Comparison of ENCODE assay signal across 8 mouse cellular contexts in the genomic region with DNA sequence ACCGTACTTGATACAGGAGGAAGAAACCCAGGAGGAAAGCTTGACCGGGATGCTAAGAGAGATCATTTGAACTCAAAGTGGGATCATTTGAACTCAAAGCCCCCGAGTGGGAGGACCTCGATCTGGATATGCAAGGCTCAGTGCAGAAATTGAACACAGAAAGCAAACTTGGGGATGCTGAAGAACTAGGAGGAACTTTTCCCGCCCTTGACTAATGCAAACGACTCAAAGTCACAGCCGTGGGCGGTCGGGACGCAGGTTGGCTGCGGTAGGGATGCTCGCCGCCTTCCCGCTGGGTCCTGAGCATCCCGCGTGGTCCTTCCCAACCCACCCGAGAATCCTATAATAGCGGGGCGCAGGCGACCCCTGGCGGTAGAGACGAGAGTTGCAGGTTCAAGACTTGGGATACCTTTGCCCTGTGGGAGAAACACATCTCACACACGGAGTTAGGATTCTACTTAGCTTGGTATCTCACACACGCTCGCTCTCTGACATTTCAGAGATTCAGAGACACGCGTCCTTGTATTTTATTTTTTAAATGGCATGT. TPM values are rescaled to one million over a fixed set of nuclear protein-coding genes. Genes with fewer than 3 reads are reported as not detected.
DNase-seq lines count a peak whose midpoint lies in the region; ATAC-seq lines count a peak whose summit lies in the region.

No protein-coding gene starts in this region.

- peak overlapping the region; percentile 44 for H3K4me3 ChIP-seq in embryonic facial prominence, embryonic 14.5 days (ENCODE audit: low read depth, low read length)
- peak overlapping the region; percentile 50 for H3K4me3 ChIP-seq in kidney, embryonic 14.5 days (ENCODE audit: low read length)
- peak overlapping the region; percentile 53 for H3K4me3 ChIP-seq in limb, embryonic 13.5 days
- peak overlapping the region; percentile 47 for H3K4me3 ChIP-seq in midbrain, embryonic 15.5 days

- peaks cover 18% of the 10 kb centered on the region for H3K4me1 ChIP-seq in embryonic facial prominence, embryonic 14.5 days (ENCODE audit: control insufficient read depth, insufficient read depth, low read length)
- H3K4me1 ChIP-seq in kidney, embryonic 14.5 days (ENCODE audit: control insufficient read depth, insufficient read depth, low read length) = peaks cover 19% of the 10 kb centered on the region
- peaks cover 45% of the 10 kb centered on the region for H3K4me1 ChIP-seq in limb, embryonic 13.5 days
- H3K4me1 ChIP-seq in midbrain, embryonic 15.5 days = peaks cover 41% of the 10 kb centered on the region

- peak overlapping the region; percentile 79 for H3K4me2 ChIP-seq in embryonic facial prominence, embryonic 14.5 days (ENCODE audit: low read depth, low read length)
- peak overlapping the region; percentile 97 for H3K4me2 ChIP-seq in kidney, embryonic 14.5 days (replicated peaks; ENCODE audit: low read depth, low read length)
- peak overlapping the region; percentile 93 for H3K4me2 ChIP-seq in limb, embryonic 13.5 days (replicated peaks)
- peak overlapping the region; percentile 96 for H3K4me2 ChIP-seq in midbrain, embryonic 15.5 days

- no peaks in the 10 kb centered on the region for H3K36me3 ChIP-seq in embryonic facial prominence, embryonic 14.5 days (ENCODE audit: control insufficient read depth, insufficient read depth, low read length)
- no peaks in the 10 kb centered on the region; the same call in 1 of the 2 replicates for H3K36me3 ChIP-seq in kidney, embryonic 14.5 days (ENCODE audit: control insufficient read depth, insufficient read depth, low read length)
- H3K36me3 ChIP-seq in limb, embryonic 13.5 days = peaks cover 2% of the 10 kb centered on the region; the same call in 1 of the 2 replicates
- no peaks in the 10 kb centered on the region for H3K36me3 ChIP-seq in midbrain, embryonic 15.5 days (replicated peaks)

- H3K9me3 ChIP-seq in embryonic facial prominence, embryonic 14.5 days (ENCODE audit: control insufficient read depth, low read length) = no peaks in the 10 kb centered on the region
- no peaks in the 10 kb centered on the region for H3K9me3 ChIP-seq in kidney, embryonic 14.5 days (ENCODE audit: control insufficient read depth, low read length)
- no peaks in the 10 kb centered on the region for H3K9me3 ChIP-seq in limb, embryonic 13.5 days
- H3K9me3 ChIP-seq in midbrain, embryonic 15.5 days = no peaks in the 10 kb centered on the region

- peak; percentile 90 for DNase-seq in cerebellum, adult 11 months
- DNase-seq in embryonic facial prominence, embryonic 14.5 days (ENCODE audit: low spot score) = peak; percentile 81
- DNase-seq in heart, adult 9 months (ENCODE audit: low spot score in 2 of 2) = peak; percentile 72 to 88
- peak; percentile 53 to 76 for DNase-seq in spleen, postnatal 36 days (ENCODE audit: low spot score in 2 of 2)

- peaks cover 7% of the 10 kb centered on the region; the same call in 1 of the 2 replicates for H3K27me3 ChIP-seq in embryonic facial prominence, embryonic 14.5 days (replicated peaks; ENCODE audit: control insufficient read depth, insufficient read depth, low read length)
- peaks cover 8% of the 10 kb centered on the region; the same call in 1 of the 2 replicates for H3K27me3 ChIP-seq in kidney, embryonic 14.5 days (ENCODE audit: control insufficient read depth, insufficient read depth, low read length)
- peaks cover 20% of the 10 kb centered on the region for H3K27me3 ChIP-seq in limb, embryonic 13.5 days
- peaks cover 13% of the 10 kb centered on the region for H3K27me3 ChIP-seq in midbrain, embryonic 15.5 days (replicated peaks)

- no peak overlapping the region for H3K27ac ChIP-seq in embryonic facial prominence, embryonic 14.5 days (replicated peaks; ENCODE audit: low read depth, low read length)
- no peak overlapping the region for H3K27ac ChIP-seq in kidney, embryonic 14.5 days (ENCODE audit: low read depth, low read length)
- H3K27ac ChIP-seq in limb, embryonic 13.5 days = no peak overlapping the region
- no peak overlapping the region for H3K27ac ChIP-seq in midbrain, embryonic 15.5 days

- peak overlapping the region; percentile 56 for H3K9ac ChIP-seq in embryonic facial prominence, embryonic 14.5 days (ENCODE audit: low read depth, low read length)
- H3K9ac ChIP-seq in kidney, embryonic 14.5 days (ENCODE audit: low read depth, low read length) = peak overlapping the region; percentile 52
- H3K9ac ChIP-seq in limb, embryonic 13.5 days = peak overlapping the region; percentile 67
- peak overlapping the region; percentile 43 for H3K9ac ChIP-seq in midbrain, embryonic 15.5 days

- no peak for ATAC-seq in cerebellum, adult (ENCODE audit: insufficient number of reproducible peaks, low FRiP score, low TSS enrichment)
- ATAC-seq in embryonic facial prominence, embryonic 14.5 days (ENCODE audit: low read depth) = no peak
- ATAC-seq in kidney, embryonic 14.5 days (ENCODE audit: low FRiP score, low TSS enrichment) = 0 out of 2 replicates have a peak, but pooled peaks have one; percentile 9
- no peak for ATAC-seq in limb, embryonic 13.5 days (ENCODE audit: low FRiP score, low read depth)
- peak; percentile 12; the same call in 1 of the 2 replicates for ATAC-seq in midbrain, embryonic 15.5 days (replicated peaks)

- WGBS in embryonic facial prominence, embryonic 14.5 days = under 1% methylated on average over 27 of the region's 27 CpGs
- under 1% methylated on average over 27 of the region's 27 CpGs for WGBS in kidney, embryonic 14.5 days
- under 1% methylated on average over 27 of the region's 27 CpGs for WGBS in limb, embryonic 13.5 days
- WGBS in midbrain, embryonic 15.5 days = 0% methylated on average over 27 of the region's 27 CpGs

RNA-seq across cellular contexts. Expression of a gene that starts 2.0 kb away (rescaled TPM):
- polyA plus RNA-seq in embryonic facial prominence, embryonic 14.5 days (2014; fragmentation: Nextera tagmentation; extraction: Ambion mirVana) = 64.0 and 75.1 TPM in 2 replicates
- 95.2 and 102 TPM in 2 replicates for polyA plus RNA-seq in kidney, embryonic 14.5 days (2014; fragmentation: Nextera tagmentation; extraction: Ambion mirVana)
- 89.1 and 96.4 TPM in 2 replicates for polyA plus RNA-seq in limb, embryonic 13.5 days (2015; fragmentation: Nextera tagmentation; extraction: Ambion mirVana)
- polyA plus RNA-seq in midbrain, embryonic 15.5 days (2015; fragmentation: Nextera tagmentation; extraction: Ambion mirVana) = 80.2 and 83.3 TPM in 2 replicates

RNA-seq across cellular contexts. Expression of a gene that starts 16.7 kb away (rescaled TPM):
- polyA plus RNA-seq in embryonic facial prominence, embryonic 14.5 days (2014; fragmentation: Nextera tagmentation; extraction: Ambion mirVana) = 18.8 and 21.6 TPM in 2 replicates
- polyA plus RNA-seq in kidney, embryonic 14.5 days (2014; fragmentation: Nextera tagmentation; extraction: Ambion mirVana) = 21.9 and 26.8 TPM in 2 replicates
- polyA plus RNA-seq in limb, embryonic 13.5 days (2015; fragmentation: Nextera tagmentation; extraction: Ambion mirVana) = 29.9 and 31.8 TPM in 2 replicates
- 22.0 and 25.1 TPM in 2 replicates for polyA plus RNA-seq in midbrain, embryonic 15.5 days (2015; fragmentation: Nextera tagmentation; extraction: Ambion mirVana)

RNA-seq across cellular contexts. Expression of a gene that starts 17.0 kb away (rescaled TPM):
- 11.2 and 11.6 TPM in 2 replicates for polyA plus RNA-seq in embryonic facial prominence, embryonic 14.5 days (2014; fragmentation: Nextera tagmentation; extraction: Ambion mirVana)
- polyA plus RNA-seq in kidney, embryonic 14.5 days (2014; fragmentation: Nextera tagmentation; extraction: Ambion mirVana) = 5.4 and 7.8 TPM in 2 replicates
- polyA plus RNA-seq in limb, embryonic 13.5 days (2015; fragmentation: Nextera tagmentation; extraction: Ambion mirVana) = 9.0 and 9.6 TPM in 2 replicates
- 2.1 and 2.5 TPM in 2 replicates for polyA plus RNA-seq in midbrain, embryonic 15.5 days (2015; fragmentation: Nextera tagmentation; extraction: Ambion mirVana)

RNA-seq across cellular contexts. Expression of a gene that starts 32.7 kb away (rescaled TPM):
- 0.15 and 0.28 TPM in 2 replicates for polyA plus RNA-seq in embryonic facial prominence, embryonic 14.5 days (2014; fragmentation: Nextera tagmentation; extraction: Ambion mirVana)
- polyA plus RNA-seq in kidney, embryonic 14.5 days (2014; fragmentation: Nextera tagmentation; extraction: Ambion mirVana) = 0.14 and 0.20 TPM in 2 replicates
- 0.23 and 0.27 TPM in 2 replicates for polyA plus RNA-seq in limb, embryonic 13.5 days (2015; fragmentation: Nextera tagmentation; extraction: Ambion mirVana)
- 0.08 TPM in 1 of 2 replicates, not detected in the other for polyA plus RNA-seq in midbrain, embryonic 15.5 days (2015; fragmentation: Nextera tagmentation; extraction: Ambion mirVana)

RNA-seq across cellular contexts. Expression of a gene that starts 39.3 kb away (rescaled TPM):
- polyA plus RNA-seq in embryonic facial prominence, embryonic 14.5 days (2014; fragmentation: Nextera tagmentation; extraction: Ambion mirVana) = 10.9 and 14.7 TPM in 2 replicates
- polyA plus RNA-seq in kidney, embryonic 14.5 days (2014; fragmentation: Nextera tagmentation; extraction: Ambion mirVana) = 11.9 and 12.6 TPM in 2 replicates
- polyA plus RNA-seq in limb, embryonic 13.5 days (2015; fragmentation: Nextera tagmentation; extraction: Ambion mirVana) = 18.2 and 18.3 TPM in 2 replicates
- 29.7 and 33.0 TPM in 2 replicates for polyA plus RNA-seq in midbrain, embryonic 15.5 days (2015; fragmentation: Nextera tagmentation; extraction: Ambion mirVana)

Comparison
In these comparisons a context has a peak if more than half of its experiments do, and no peak if none do; other contexts are left out.
1. ATAC-seq: peak in kidney, embryonic 14.5 days (single experiment) and midbrain, embryonic 15.5 days (single experiment); none in cerebellum, adult (single experiment), embryonic facial prominence, embryonic 14.5 days (single experiment) and limb, embryonic 13.5 days (single experiment).
2. Peak in every context shown above with its lines, with median percentiles within 50 percentile points of each other: DNase-seq, H3K4me2 ChIP-seq, H3K4me3 ChIP-seq and H3K9ac ChIP-seq.